Mouse (Mus musculus): ENCODE measurements at regions not wholly inside any gene's neighbourhood (a gene's known extent, or its start where the extent isn't known, plus 50 kb on each side); places are given as distances from the start of the nearest gene placed in this dataset.

GRCm38 (mm10) chr10:20891426-20891825 lies 60.9 kb upstream of the Ahi1 start:
- H3K27ac ChIP-seq (replicated peaks): no peak overlapping the region
- no peaks in the 10 kb centered on the region for H3K36me3 ChIP-seq
- WGBS: 88% methylated on average over 6 of the region's 6 CpGs
- no peaks in the 10 kb centered on the region for H3K27me3 ChIP-seq (ENCODE audit: low read depth, poor library complexity, severe bottlenecking)
- no peaks in the 10 kb centered on the region for H3K4me1 ChIP-seq
- H3K9me3 ChIP-seq (replicated peaks): no peaks in the 10 kb centered on the region
- DNase-seq (ENCODE audit: low spot score): no peak
- H3K4me3 ChIP-seq: no peak overlapping the region

DNA sequence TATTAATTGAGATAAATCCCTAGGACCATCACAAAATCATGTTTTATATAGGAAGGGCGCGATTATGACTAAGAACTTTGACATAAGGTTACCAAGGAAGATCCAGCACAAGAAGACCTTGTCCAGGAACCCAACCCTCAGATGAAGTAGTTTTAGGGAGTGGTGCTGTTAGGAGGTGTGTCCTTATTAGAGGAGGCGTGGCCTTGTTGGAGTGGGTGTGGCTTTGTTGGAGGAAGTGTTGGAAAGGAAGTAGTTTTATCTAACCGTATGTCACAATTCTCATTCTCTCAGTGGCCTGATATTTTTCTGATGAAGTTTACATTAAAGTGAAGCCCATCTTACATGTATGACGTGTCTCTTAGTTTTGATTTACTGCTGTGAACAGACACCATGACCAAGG lies 68.7 kb upstream of the Ahi1 start:
- Histone ChIP-seq H3K4me3 (no peak overlapping the region), H3K27ac (replicated peaks) (no peak overlapping the region), H3K36me3 (no peaks in the 10 kb centered on the region), H3K4me1 (no peaks in the 10 kb centered on the region), H3K9me3 (replicated peaks) (no peaks in the 10 kb centered on the region), H3K27me3 (ENCODE audit: low read depth, poor library complexity, severe bottlenecking) (no peaks in the 10 kb centered on the region)
- 86% methylated on average over 5 of the region's 5 CpGs for WGBS
- no peak for DNase-seq (ENCODE audit: low spot score)

DNA sequence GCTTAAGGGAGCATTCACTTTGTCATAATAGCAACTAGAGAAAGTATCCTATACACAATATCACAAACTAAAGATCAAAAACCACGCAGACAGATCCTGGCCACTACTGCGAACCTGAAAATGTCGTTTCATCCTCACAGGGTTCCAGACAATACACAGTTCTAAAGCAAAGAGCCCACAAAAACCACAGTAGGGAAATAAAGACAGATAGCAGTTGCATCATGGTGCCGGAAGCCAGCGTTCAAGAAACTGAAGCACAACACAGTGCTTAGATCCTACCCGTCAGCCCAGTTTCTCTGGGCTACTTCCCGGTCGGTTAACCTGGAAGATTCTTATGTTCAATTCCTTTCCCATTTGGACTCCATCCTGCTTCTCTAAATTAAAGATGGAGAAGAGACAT lies 69.7 kb upstream of the Ahi1 start:
- H3K36me3 ChIP-seq: no peaks in the 10 kb centered on the region
- H3K9me3 ChIP-seq (replicated peaks): no peaks in the 10 kb centered on the region
- no peaks in the 10 kb centered on the region for H3K4me1 ChIP-seq
- H3K27me3 ChIP-seq (ENCODE audit: low read depth, poor library complexity, severe bottlenecking): no peaks in the 10 kb centered on the region
- H3K27ac ChIP-seq (replicated peaks): no peak overlapping the region
- no peak for DNase-seq (ENCODE audit: low spot score)
- no peak overlapping the region for H3K4me3 ChIP-seq
- 87% methylated on average over 8 of the region's 8 CpGs for WGBS

DNA sequence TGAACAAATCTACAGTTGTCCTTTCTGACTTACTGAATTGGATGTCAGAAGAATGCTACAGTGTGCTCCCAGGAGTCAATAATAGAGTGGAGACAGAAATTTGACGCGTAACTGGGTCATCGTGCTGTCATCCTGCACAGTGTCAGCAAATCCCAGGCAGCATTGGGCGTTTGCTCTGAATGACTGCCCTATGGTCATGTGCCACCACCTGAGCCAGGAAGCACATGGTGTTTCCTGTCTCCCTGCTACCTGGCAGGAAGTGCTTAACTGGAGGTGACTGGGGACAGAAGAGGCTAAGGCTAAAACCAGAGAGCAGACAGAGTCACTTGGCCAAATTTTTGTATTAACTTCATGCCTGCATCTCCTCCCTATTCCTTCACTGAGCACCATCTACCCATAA lies 72.1 kb upstream of the Ahi1 start:
- WGBS: 92% methylated on average over 4 of the region's 4 CpGs

DNA sequence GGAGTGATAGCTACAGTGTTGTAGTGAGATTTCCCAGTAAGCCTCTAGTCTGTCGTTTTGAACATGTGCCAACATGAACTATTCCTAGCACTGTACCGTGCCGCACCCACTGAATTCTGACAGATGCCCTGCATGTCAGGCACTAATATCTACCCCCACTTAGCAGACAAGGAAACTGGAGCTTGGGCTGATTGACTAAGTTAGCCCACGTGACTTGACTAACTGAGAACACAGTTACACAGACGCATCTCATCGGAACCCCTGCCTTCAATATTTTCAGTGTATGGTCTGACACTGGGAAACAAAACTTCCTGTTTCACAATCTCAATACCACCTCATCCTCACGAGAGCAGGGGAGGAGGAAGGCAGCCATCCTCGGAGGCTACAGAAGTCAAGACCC lies 72.9 kb upstream of the Ahi1 start:
- Histone ChIP-seq H3K27ac (replicated peaks) (no peak overlapping the region), H3K4me3 (no peak overlapping the region), H3K9me3 (replicated peaks) (no peaks in the 10 kb centered on the region), H3K36me3 (no peaks in the 10 kb centered on the region), H3K27me3 (ENCODE audit: low read depth, poor library complexity, severe bottlenecking) (no peaks in the 10 kb centered on the region), H3K4me1 (no peaks in the 10 kb centered on the region)
- DNase-seq (ENCODE audit: low spot score): no peak
- WGBS: 93% methylated on average over 8 of the region's 8 CpGs

More for the DNA sequence above, 72.1 kb upstream of the Ahi1 start:
- no peak for DNase-seq (ENCODE audit: low spot score)
- Histone ChIP-seq H3K36me3 (no peaks in the 10 kb centered on the region), H3K4me3 (no peak overlapping the region), H3K9me3 (replicated peaks) (no peaks in the 10 kb centered on the region), H3K27me3 (ENCODE audit: low read depth, poor library complexity, severe bottlenecking) (no peaks in the 10 kb centered on the region), H3K27ac (replicated peaks) (no peak overlapping the region), H3K4me1 (no peaks in the 10 kb centered on the region)

GRCm38 (mm10) chr10:20867076-20867475 lies 85.3 kb upstream of the Ahi1 start:
- H3K27me3 ChIP-seq (ENCODE audit: low read depth, poor library complexity, severe bottlenecking): no peaks in the 10 kb centered on the region
- no peak overlapping the region for H3K4me3 ChIP-seq
- 85% methylated on average over 12 of the region's 12 CpGs for WGBS
- no peaks in the 10 kb centered on the region for H3K36me3 ChIP-seq
- H3K9me3 ChIP-seq (replicated peaks): no peaks in the 10 kb centered on the region
- DNase-seq (ENCODE audit: low spot score): no peak
- H3K27ac ChIP-seq (replicated peaks): no peak overlapping the region
- no peaks in the 10 kb centered on the region for H3K4me1 ChIP-seq

DNA sequence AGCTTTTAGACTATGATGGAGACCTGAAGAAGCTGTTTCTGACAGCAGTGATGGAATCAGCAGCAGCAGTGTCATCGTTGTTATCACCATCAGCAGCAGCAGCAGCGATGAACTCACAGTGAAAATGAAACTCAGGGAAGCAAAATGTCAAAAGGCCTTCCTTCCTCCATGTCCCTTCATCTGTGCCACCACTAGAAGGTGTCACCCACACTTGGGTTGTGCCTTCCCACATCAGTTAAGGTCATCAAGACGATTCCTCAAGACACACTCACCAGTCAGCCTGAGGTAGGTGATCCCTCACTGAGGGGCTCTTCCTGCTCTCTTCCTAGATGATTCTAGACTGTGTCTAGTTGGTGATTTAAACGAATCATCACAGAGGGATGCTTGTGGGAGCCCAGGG lies 87.3 kb upstream of the Ahi1 start:
- DNase-seq (ENCODE audit: low spot score): no peak
- H3K4me1 ChIP-seq: no peaks in the 10 kb centered on the region
- no peaks in the 10 kb centered on the region for H3K27me3 ChIP-seq (ENCODE audit: low read depth, poor library complexity, severe bottlenecking)
- H3K9me3 ChIP-seq (replicated peaks): 0 out of 2 replicates have a peak, but pooled peaks cover 3% of the 10 kb centered on the region
- 89% methylated on average over 4 of the region's 4 CpGs for WGBS
- no peak overlapping the region for H3K4me3 ChIP-seq
- H3K36me3 ChIP-seq: no peaks in the 10 kb centered on the region
- H3K27ac ChIP-seq (replicated peaks): no peak overlapping the region

DNA sequence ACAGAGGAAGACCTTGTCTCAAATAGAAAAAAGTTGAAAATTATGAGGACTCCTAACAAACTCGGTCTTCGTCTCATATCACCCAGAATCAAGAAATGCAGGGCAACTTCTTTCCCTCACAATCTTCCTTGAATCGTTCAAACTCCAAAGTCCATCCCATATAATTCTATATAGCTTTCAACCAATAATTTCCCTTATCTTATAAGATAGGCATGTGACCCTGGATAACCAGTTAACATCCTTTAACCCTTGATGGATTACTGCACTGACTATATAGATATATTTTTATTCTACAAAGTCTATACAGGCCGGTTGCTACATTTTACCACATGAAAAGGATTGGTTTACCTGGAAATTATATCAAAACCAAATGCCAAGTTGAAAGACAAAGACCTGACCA lies 94.9 kb upstream of the Ahi1 start:
- 88% methylated on average over 4 of the region's 4 CpGs for WGBS

GRCm38 (mm10) chr10:20854621-20855363 lies 97.6 kb upstream of the Ahi1 start:
- Histone ChIP-seq H3K4me3 (no peak overlapping the region), H3K9me3 (replicated peaks) (no peaks in the 10 kb centered on the region), H3K27ac (replicated peaks) (peak overlapping the region; percentile 38; the same call in 1 of the 2 replicates), H3K36me3 (no peaks in the 10 kb centered on the region), H3K27me3 (ENCODE audit: low read depth, poor library complexity, severe bottlenecking) (no peaks in the 10 kb centered on the region), H3K4me1 (peaks cover 8% of the 10 kb centered on the region)
- DNase-seq (ENCODE audit: low spot score): peak; percentile 21
- 54% methylated on average over 14 of the region's 14 CpGs for WGBS

More for the DNA sequence above, 94.9 kb upstream of the Ahi1 start:
- no peaks in the 10 kb centered on the region for H3K27me3 ChIP-seq (ENCODE audit: low read depth, poor library complexity, severe bottlenecking)
- H3K27ac ChIP-seq (replicated peaks): no peak overlapping the region
- DNase-seq (ENCODE audit: low spot score): no peak
- 0 out of 2 replicates have a peak, but pooled peaks cover 4% of the 10 kb centered on the region for H3K9me3 ChIP-seq (replicated peaks)
- no peak overlapping the region for H3K4me3 ChIP-seq
- H3K4me1 ChIP-seq: peaks cover 8% of the 10 kb centered on the region
- no peaks in the 10 kb centered on the region for H3K36me3 ChIP-seq

- Histone ChIP-seq H3K4me3 (no peak overlapping the region), H3K27me3 (ENCODE audit: low read depth, poor library complexity, severe bottlenecking) (no peaks in the 10 kb centered on the region), H3K36me3 (no peaks in the 10 kb centered on the region), H3K27ac (replicated peaks) (no peak overlapping the region), H3K9me3 (replicated peaks) (no peaks in the 10 kb centered on the region), H3K4me1 (no peaks in the 10 kb centered on the region)
- no peak for DNase-seq (ENCODE audit: low spot score)
- 91% methylated on average over 8 of the region's 8 CpGs for WGBS
Measured at GRCm38 (mm10) chr10:20847287-20847686, 105.1 kb upstream of the Ahi1 start.

DNA sequence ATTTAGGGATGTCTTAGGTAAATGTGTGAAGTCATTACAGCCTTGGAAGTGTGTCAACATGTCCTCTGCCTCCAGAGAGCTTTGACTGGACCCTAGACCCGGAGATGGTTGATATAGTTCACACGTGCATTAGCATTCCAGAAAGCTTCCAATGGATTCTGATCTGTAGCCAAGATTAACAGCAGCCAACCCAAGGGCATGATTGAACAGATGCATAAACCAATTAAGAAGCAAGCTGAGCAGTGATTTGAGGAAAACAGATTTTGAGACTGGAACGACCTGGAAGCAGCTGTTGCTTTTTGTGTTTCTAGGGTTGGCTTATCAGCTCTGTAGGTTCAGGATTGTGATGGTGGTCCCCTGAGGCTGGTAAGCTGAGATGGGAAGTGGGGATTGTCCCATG lies 109.1 kb upstream of the Ahi1 start:
- Histone ChIP-seq H3K4me3 (no peak overlapping the region), H3K4me1 (peaks cover 7% of the 10 kb centered on the region), H3K27ac (replicated peaks) (no peak overlapping the region), H3K27me3 (ENCODE audit: low read depth, poor library complexity, severe bottlenecking) (no peaks in the 10 kb centered on the region), H3K9me3 (replicated peaks) (no peaks in the 10 kb centered on the region), H3K36me3 (no peaks in the 10 kb centered on the region)
- DNase-seq (ENCODE audit: low spot score): no peak
- WGBS: 82% methylated on average over 3 of the region's 3 CpGs

DNA sequence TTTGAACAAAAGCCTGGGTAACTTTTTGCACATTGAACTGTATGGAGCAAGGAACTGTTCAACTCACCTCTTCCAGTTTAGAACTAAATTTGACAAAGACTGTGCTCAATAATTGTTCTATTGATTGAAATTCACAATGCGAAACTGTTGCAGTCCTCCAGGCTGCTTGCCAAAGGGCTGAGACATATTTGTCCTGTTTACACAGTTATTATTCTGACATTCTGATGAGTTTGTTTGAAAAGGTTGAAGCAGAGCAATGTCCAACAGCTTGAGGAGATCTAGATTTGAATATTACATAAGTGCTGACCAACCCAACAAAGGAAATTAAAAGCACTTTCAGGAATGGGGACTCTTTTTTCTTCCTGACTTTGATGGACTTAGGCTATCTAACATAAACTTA lies 110.2 kb upstream of the Ahi1 start:
- whole genome bisulfite sequencing: 87% methylated on average over 1 of the region's 1 CpGs
- no peak for DNase-seq (ENCODE audit: low spot score)
- H3K27ac ChIP-seq (replicated peaks): 0 out of 2 replicates have a peak overlapping the region, but pooled peaks have one; percentile 33
- no peaks in the 10 kb centered on the region for H3K36me3 ChIP-seq
- H3K4me3 ChIP-seq: no peak overlapping the region
- peaks cover 7% of the 10 kb centered on the region for H3K4me1 ChIP-seq
- no peaks in the 10 kb centered on the region for H3K9me3 ChIP-seq (replicated peaks)
- H3K27me3 ChIP-seq (ENCODE audit: low read depth, poor library complexity, severe bottlenecking): no peaks in the 10 kb centered on the region

DNA sequence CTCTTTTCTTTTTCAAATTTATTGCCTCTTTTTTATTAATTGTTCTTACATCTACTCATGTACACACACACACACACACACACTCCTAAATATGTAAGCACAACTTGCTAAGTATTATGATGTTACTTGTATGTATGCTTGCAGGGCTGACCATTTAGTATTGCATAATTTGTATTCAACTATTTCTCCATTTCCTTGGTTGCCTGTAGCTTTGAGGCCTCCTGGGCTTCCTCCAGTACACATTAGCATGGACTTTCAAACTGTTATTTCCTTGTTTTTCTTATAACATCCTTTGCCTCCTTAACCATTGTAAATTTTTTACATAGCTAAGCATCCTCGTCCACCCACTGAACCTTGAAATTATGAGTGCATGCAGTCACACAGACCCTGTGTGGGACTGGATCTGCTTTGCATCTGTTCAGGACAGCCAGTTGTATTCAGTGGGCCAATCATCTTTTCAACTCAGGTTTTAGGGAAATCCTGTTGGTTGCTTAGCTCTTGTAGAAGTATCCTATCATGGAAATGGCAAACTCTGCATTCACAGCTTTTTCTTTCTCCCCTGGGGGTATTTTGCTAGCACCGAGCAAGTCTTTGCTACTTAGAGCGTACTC lies 110.8 kb upstream of the Ahi1 start:
- no peaks in the 10 kb centered on the region for H3K9me3 ChIP-seq (replicated peaks)
- H3K27me3 ChIP-seq (ENCODE audit: low read depth, poor library complexity, severe bottlenecking): no peaks in the 10 kb centered on the region
- H3K36me3 ChIP-seq: no peaks in the 10 kb centered on the region
- no peak overlapping the region for H3K4me3 ChIP-seq
- H3K4me1 ChIP-seq: peaks cover 7% of the 10 kb centered on the region
- no peak for DNase-seq (ENCODE audit: low spot score)
- 62% methylated on average over 3 of the region's 3 CpGs for WGBS
- 0 out of 2 replicates have a peak overlapping the region, but pooled peaks have one; percentile 33 for H3K27ac ChIP-seq (replicated peaks)
